Mouse (Mus musculus) stomach, embryonic 14.5 days (tissue): ENCODE results near the gene Zfp865. TPM values are rescaled to one million over a fixed set of nuclear protein-coding genes. Genes with fewer than 3 reads are reported as not detected.
"Not testable (repeated sequence)": the region's sequence is repeated elsewhere in the genome, so short reads cannot be mapped to it uniquely, and the experiment has no call there.

ENCODE experiments used
- ATAC-seq: fragments of 200-750 bp; cut with Nextera tagmentation; 2 replicates; pipeline ENCODE4 v1.8.0; 2017; ENCODE audit warnings: low read depth, moderate TSS enrichment; ENCODE audit not compliant: insufficient number of reproducible peaks, insufficient read depth, low FRiP score
- H3K27ac ChIP-seq: fragments of 300-500 bp; sonication (generic); 2 replicates; pipeline ENCODE4 v1.5.1; 2014; ENCODE audit warnings: mild to moderate bottlenecking, low read length, moderate library complexity, mixed read lengths
- H3K27me3 ChIP-seq: fragments of 300-500 bp; sonication (generic); 2 replicates; pipeline ENCODE4 v1.6.1; 2014; ENCODE audit warnings: low read length, control low read depth, mixed read lengths; ENCODE audit not compliant: control insufficient read depth, insufficient read depth
- H3K36me3 ChIP-seq: fragments of 300-500 bp; sonication (generic); 2 replicates; pipeline ENCODE4 v1.6.1; 2014; ENCODE audit warnings: mild to moderate bottlenecking, control low read depth, low read length, moderate library complexity, mixed read lengths; ENCODE audit not compliant: control insufficient read depth, insufficient read depth
- H3K4me1 ChIP-seq: fragments of 300-500 bp; sonication (generic); 2 replicates; pipeline ENCODE4 v1.6.1; 2014; ENCODE audit warnings: low read length, control low read depth, mixed read lengths; ENCODE audit not compliant: control insufficient read depth, insufficient read depth
- H3K4me2 ChIP-seq: fragments of 300-500 bp; sonication (generic); replicated peaks from 2 replicates; pipeline ENCODE4 v1.6.1; 2014; ENCODE audit warnings: low read depth, low read length, control low read depth
- H3K4me3 ChIP-seq: fragments of 300-500 bp; sonication (generic); 2 replicates; pipeline ENCODE4 v1.5.1; 2014; ENCODE audit warnings: low read depth, low read length, control low read depth
- H3K9ac ChIP-seq: fragments of 300-500 bp; sonication (generic); replicated peaks from 2 replicates; pipeline ENCODE4 v1.6.1; 2014; ENCODE audit warnings: low read depth, mild to moderate bottlenecking, control low read depth, low read length, moderate library complexity, mixed read lengths
- H3K9me3 ChIP-seq: fragments of 300-500 bp; sonication (generic); 2 replicates; pipeline ENCODE4 v1.6.1; 2016; ENCODE audit warnings: low read depth, low read length, control low read depth; ENCODE audit not compliant: control insufficient read depth
- WGBS: fragments of 180-500 bp; shearing (Covaris S2); extraction: QIAGEN DNeasy Blood & Tissue Kit; methylation state at CpG from one replicate; pipeline ENCODE4 v1.1.7; 2014; 5-methylcytosine and 5-hydroxymethylcytosine counted together
- polyA plus RNA-seq: library from polyadenylated mRNA; unstranded; fragments of >200 nt; fragmentation: Nextera tagmentation; extraction: Ambion mirVana; gene quantifications from 2 replicates; pipeline ENCODE4 v1.2.1, GENCODE M21; 2014

Zfp865 gene
- polyA plus RNA-seq, 1 experiment from 2014 or later: 8.9 TPM

GRCm38 (mm10) chr7:5076931-5077330 is 56.8 kb downstream of the Zfp865 start:
- H3K4me1 ChIP-seq: peaks cover 7% of the 10 kb centered on the region; the same call in 1 of the 2 replicates
- no peak overlapping the region for H3K27ac ChIP-seq
- WGBS: 78% methylated on average over 2 of the region's 2 CpGs
- H3K4me3 ChIP-seq: no peak overlapping the region
- no peaks in the 10 kb centered on the region for H3K27me3 ChIP-seq
- ATAC-seq: no peak
- H3K4me2 ChIP-seq: no peak overlapping the region
- H3K36me3 ChIP-seq: peaks cover 58% of the 10 kb centered on the region
- no peak overlapping the region for H3K9ac ChIP-seq
- H3K9me3 ChIP-seq: no peaks in the 10 kb centered on the region

- not testable (repeated sequence) for H3K27me3 ChIP-seq, H3K9me3 ChIP-seq, H3K9ac ChIP-seq, H3K4me1 ChIP-seq
- peak overlapping the region; percentile 94 for H3K4me3 ChIP-seq
- ATAC-seq: peak; percentile 4; the same call in 1 of the 2 replicates
- peak overlapping the region; percentile 35; the same call in 1 of the 2 replicates for H3K4me2 ChIP-seq
- peak overlapping the region; percentile 75 for H3K27ac ChIP-seq
- WGBS: 51% methylated on average over 9 of the region's 13 CpGs
- H3K36me3 ChIP-seq: peaks cover 40% of the 10 kb centered on the region
These were observed 59.3 kb downstream of the Zfp865 start for GRCm38 (mm10) chr7:5079365-5080009.

- no peaks in the 10 kb centered on the region for H3K9me3 ChIP-seq
- peaks cover 39% of the 10 kb centered on the region for H3K36me3 ChIP-seq
- peaks cover 7% of the 10 kb centered on the region; the same call in 1 of the 2 replicates for H3K4me1 ChIP-seq
- peak within 1 kb of the TSS; percentile 96 for H3K9ac ChIP-seq
- H3K27ac ChIP-seq: peak within 1 kb of the TSS; percentile 91
- peak within 1 kb of the TSS; percentile 94 for H3K4me3 ChIP-seq
- no peaks in the 10 kb centered on the region for H3K27me3 ChIP-seq
- ATAC-seq: peak; percentile 97
- under 1% methylated on average over 59 of the region's 81 CpGs for WGBS
- H3K4me2 ChIP-seq: peak within 1 kb of the TSS; percentile 70
These were observed 60.0 kb downstream of the Zfp865 start, which contains the start of gene Epn1 for GRCm38 (mm10) chr7:5080010-5080751. Epn1 (plus strand) TSS chr7:5080235.

GRCm38 (mm10) chr7:5080815-5081214 is 60.6 kb downstream of the Zfp865 start:
- H3K4me1 ChIP-seq: peaks cover 7% of the 10 kb centered on the region; the same call in 1 of the 2 replicates
- H3K27me3 ChIP-seq: no peaks in the 10 kb centered on the region
- H3K27ac ChIP-seq: peak overlapping the region; percentile 91; the same call in 1 of the 2 replicates
- peak overlapping the region; percentile 94 for H3K4me3 ChIP-seq
- H3K9ac ChIP-seq: peak overlapping the region; percentile 96
- WGBS: 16% methylated on average over 6 of the region's 6 CpGs
- ATAC-seq: no peak
- H3K9me3 ChIP-seq: no peaks in the 10 kb centered on the region
- H3K36me3 ChIP-seq: peaks cover 43% of the 10 kb centered on the region
- peak overlapping the region; percentile 70 for H3K4me2 ChIP-seq

- 58% methylated on average over 6 of the region's 6 CpGs for WGBS
- no peak overlapping the region for H3K27ac ChIP-seq
- no peaks in the 10 kb centered on the region for H3K27me3 ChIP-seq
- peaks cover 44% of the 10 kb centered on the region for H3K36me3 ChIP-seq
- peak overlapping the region; percentile 94 for H3K4me3 ChIP-seq
- H3K9ac ChIP-seq: peak overlapping the region; percentile 96
- H3K9me3 ChIP-seq: no peaks in the 10 kb centered on the region
- H3K4me2 ChIP-seq: peak overlapping the region; percentile 70
- H3K4me1 ChIP-seq: peaks cover 7% of the 10 kb centered on the region; the same call in 1 of the 2 replicates
- ATAC-seq: no peak
These were observed 61.1 kb downstream of the Zfp865 start for GRCm38 (mm10) chr7:5081241-5081640.

- H3K4me3 ChIP-seq: no peak overlapping the region
- peak overlapping the region; percentile 70; the same call in 1 of the 2 replicates for H3K4me2 ChIP-seq
- H3K27ac ChIP-seq: no peak overlapping the region
- no peak for ATAC-seq
- H3K4me1 ChIP-seq: peaks cover 7% of the 10 kb centered on the region; the same call in 1 of the 2 replicates
- H3K36me3 ChIP-seq: peaks cover 44% of the 10 kb centered on the region
- 99% methylated on average over 2 of the region's 2 CpGs for WGBS
- no peaks in the 10 kb centered on the region for H3K9me3 ChIP-seq
- H3K27me3 ChIP-seq: no peaks in the 10 kb centered on the region
- no peak overlapping the region for H3K9ac ChIP-seq
These were observed 61.8 kb downstream of the Zfp865 start for GRCm38 (mm10) chr7:5081939-5082338.

- Histone ChIP-seq H3K4me3 (no peak overlapping the region), H3K9ac (no peak overlapping the region), H3K4me2 (no peak overlapping the region), H3K27me3 (no peaks in the 10 kb centered on the region), H3K27ac (no peak overlapping the region), H3K4me1 (peaks cover 7% of the 10 kb centered on the region; the same call in 1 of the 2 replicates), H3K9me3 (no peaks in the 10 kb centered on the region), H3K36me3 (peaks cover 29% of the 10 kb centered on the region)
- ATAC-seq: no peak
- WGBS: 90% methylated on average over 18 of the region's 18 CpGs
These were observed 63.3 kb downstream of the Zfp865 start for GRCm38 (mm10) chr7:5083325-5084105.

GRCm38 (mm10) chr7:5085512-5085911 is 65.3 kb downstream of the Zfp865 start:
- ATAC-seq: no peak
- Histone ChIP-seq H3K4me1 (peaks cover 7% of the 10 kb centered on the region; the same call in 1 of the 2 replicates), H3K9ac (no peak overlapping the region), H3K36me3 (peaks cover 30% of the 10 kb centered on the region), H3K27ac (no peak overlapping the region), H3K4me2 (no peak overlapping the region), H3K27me3 (no peaks in the 10 kb centered on the region), H3K9me3 (no peaks in the 10 kb centered on the region), H3K4me3 (no peak overlapping the region)
- 87% methylated on average over 1 of the region's 1 CpGs for WGBS
